Mouse (Mus musculus): ENCODE measurements at regions not wholly inside any gene's neighbourhood (a gene's known extent, or its start where the extent isn't known, plus 50 kb on each side); places are given as distances from the start of the nearest gene placed in this dataset.
"Not testable (repeated sequence)": the region's sequence is repeated elsewhere in the genome, so short reads cannot be mapped to it uniquely, and the experiment has no call there.

GRCm38 (mm10) chr7:60293556-60293955, 153.5 kb upstream of the Snrpn start:
- ChIA-PET POLR2A (no interaction called here), CTCF (no interaction called here)

- CTCF ChIA-PET = not testable (repeated sequence)
- POLR2A ChIA-PET = interaction anchor here in 1 of 4 experiments (0.5 kb wide), 1 partner anchor 248 kb away, joined by 6 read pairs; no protein-coding TSS in a partner anchor
Measured at GRCm38 (mm10) chr7:60244187-60244866, 104.3 kb upstream of the Snrpn start.

DNA sequence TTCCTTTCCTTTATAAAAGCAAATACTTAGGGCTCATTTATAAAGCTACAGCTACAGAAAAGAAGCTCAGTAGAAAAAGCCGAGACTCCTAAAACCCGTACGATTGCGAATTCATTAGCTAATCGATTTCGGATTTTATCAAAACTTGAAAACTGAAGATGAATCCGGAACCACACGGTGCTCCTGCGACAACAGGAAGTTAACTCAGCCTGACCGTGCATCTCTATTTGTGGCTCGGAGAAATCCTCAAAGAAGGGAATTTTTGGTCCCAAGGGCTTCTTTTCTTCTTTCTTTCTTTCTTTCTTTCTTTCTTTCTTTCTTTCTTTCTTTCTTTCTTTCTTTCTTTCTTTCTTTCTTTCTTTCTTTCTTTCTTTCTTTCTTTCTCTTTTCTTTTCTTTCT, 103.7 kb upstream of the Snrpn start:
- POLR2A ChIA-PET = interaction anchor here in 1 of 4 experiments (0.6 kb wide), 1 partner anchor 24 kb away, joined by 3 read pairs; no protein-coding TSS in a partner anchor

GRCm38 (mm10) chr7:60238595-60239195, 98.7 kb upstream of the Snrpn start:
- CTCF ChIA-PET = interaction anchor here in 1 of 4 experiments (0.6 kb wide), 2 partner anchors 12 to 231 kb away, joined by 3 to 6 read pairs; no protein-coding TSS in a partner anchor
- POLR2A ChIA-PET = not testable (repeated sequence)

More for the DNA sequence above, 103.7 kb upstream of the Snrpn start:
- CTCF ChIA-PET = not testable (repeated sequence)

DNA sequence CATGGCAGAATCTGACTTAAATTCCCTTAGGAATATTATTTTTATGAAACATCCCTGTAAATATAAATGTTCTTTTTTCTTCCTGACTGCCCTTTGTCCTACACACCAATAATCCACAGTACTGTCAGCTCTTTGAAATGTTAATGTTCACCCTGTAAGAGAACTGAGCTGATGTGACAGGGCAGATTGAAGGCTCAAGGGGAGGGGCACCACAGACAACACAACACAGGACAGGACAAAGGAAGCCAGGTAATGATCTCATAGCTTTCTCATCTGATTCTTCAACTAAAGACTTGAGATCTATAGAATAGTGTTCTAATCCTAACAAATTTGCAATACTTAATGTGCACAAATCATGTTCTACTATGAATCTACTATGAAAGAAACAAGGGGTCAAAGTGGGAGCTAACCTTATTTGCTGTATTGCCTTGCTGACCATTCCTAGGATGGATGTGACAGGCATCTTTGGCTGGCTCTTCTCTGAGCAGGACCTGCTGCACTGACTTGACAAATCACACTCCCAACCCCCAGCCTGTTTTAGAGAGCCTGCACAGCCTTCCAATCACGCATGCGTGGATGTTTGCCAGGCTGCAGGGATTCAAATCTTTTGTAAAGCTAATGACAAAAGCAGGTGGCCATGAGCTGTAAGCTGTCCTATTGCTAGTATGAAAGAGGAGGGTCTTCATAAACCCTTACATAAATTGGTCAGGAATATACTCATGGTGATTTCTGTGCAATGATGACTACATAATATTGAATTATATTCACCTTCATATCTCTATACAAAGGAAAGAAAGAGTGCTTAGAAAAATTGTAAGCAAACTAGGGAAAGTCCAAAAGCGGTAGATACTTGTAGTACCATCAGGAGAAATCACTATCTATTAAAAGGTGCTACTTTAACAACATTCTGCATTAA, 76.6 kb upstream of the Snrpn start:
- POLR2A ChIA-PET, CTCF ChIA-PET: not testable (repeated sequence)

Measured in embryonic stem cell, embryonic (primary cell).